Mouse (Mus musculus) myocyte (in vitro differentiated cells): Measurements from ENCODE around the gene Ccdc3. TPM values are rescaled to one million over a fixed set of nuclear protein-coding genes. Genes with fewer than 3 reads are reported as not detected.
"Not testable (repeated sequence)": the region's sequence is repeated elsewhere in the genome, so short reads cannot be mapped to it uniquely, and the experiment has no call there.

Source experiments
- H3K27me3 ChIP-seq: one replicate; pipeline ENCODE4 v1.6.1; 2011; ENCODE audit not compliant: control insufficient read depth, insufficient read depth, insufficient read length
- H3K36me3 ChIP-seq: one replicate; pipeline ENCODE4 v1.6.1; 2011; ENCODE audit not compliant: control insufficient read depth, insufficient read depth
- H3K4me2 ChIP-seq: one replicate; pipeline ENCODE4 v1.6.1; 2011; ENCODE audit warnings: low read depth, control low read depth
- H3K4me3 ChIP-seq: one replicate; pipeline ENCODE4 v1.5.1; 2011; ENCODE audit warnings: mild to moderate bottlenecking, control low read depth, moderate library complexity
- H3K79me2 ChIP-seq: one replicate; pipeline ENCODE4 v1.6.1; 2011; ENCODE audit not compliant: control insufficient read depth, insufficient read depth
- H3ac ChIP-seq: one replicate; pipeline ENCODE4 v1.6.1; 2011; ENCODE audit not compliant: control insufficient read depth, insufficient read length
- CEBPB ChIP-seq: IDR thresholded peaks from 2 replicates; pipeline ENCODE4 v1.6.1; 2011; ENCODE audit warnings: mild to moderate bottlenecking, moderate library complexity; ENCODE audit not compliant: poor library complexity, insufficient read depth, severe bottlenecking
- E2F4 ChIP-seq: IDR thresholded peaks from one replicate; pipeline ENCODE4 v1.6.1; 2011; ENCODE audit warnings: mild to moderate bottlenecking, control low read depth, moderate library complexity; ENCODE audit not compliant: insufficient read depth
- MAX ChIP-seq: IDR thresholded peaks from one replicate; pipeline ENCODE4 v1.6.1; 2011; ENCODE audit warnings: low read depth, mild to moderate bottlenecking, control low read depth
- MYOD1 ChIP-seq, 3 experiments: IDR thresholded peaks; one replicate each; pipeline ENCODE4 v1.6.1; 2011; ENCODE audit warnings: control low read depth in 2 of 3, low read depth in 2 of 3, mild to moderate bottlenecking in 2 of 3, moderate library complexity in 1 of 3; ENCODE audit not compliant: insufficient read length in 2 of 3, control insufficient read depth in 1 of 3
- MYOG ChIP-seq, 3 experiments: IDR thresholded peaks; one replicate each; pipeline ENCODE4 v1.6.1; 2011; ENCODE audit warnings: control low read depth in 2 of 3, low read depth in 2 of 3, mild to moderate bottlenecking in 2 of 3; ENCODE audit not compliant: insufficient read length in 2 of 3, control insufficient read depth in 1 of 3, insufficient read depth in 1 of 3
- POLR2A ChIP-seq: IDR thresholded peaks from one replicate; pipeline ENCODE4 v1.6.1; 2011; ENCODE audit warnings: low read depth, mild to moderate bottlenecking, control low read depth, moderate library complexity; ENCODE audit not compliant: insufficient read length
- POLR2AphosphoS2 ChIP-seq: IDR thresholded peaks from one replicate; pipeline ENCODE4 v1.6.1; 2011; ENCODE audit warnings: low read depth, control low read depth; ENCODE audit not compliant: insufficient read length
- REST ChIP-seq: IDR thresholded peaks from one replicate; pipeline ENCODE4 v1.6.1; 2011; ENCODE audit warnings: mild to moderate bottlenecking, control low read depth, moderate library complexity; ENCODE audit not compliant: insufficient read depth, insufficient read length
- SRF ChIP-seq: IDR thresholded peaks from one replicate; pipeline ENCODE4 v1.6.1; 2011; ENCODE audit warnings: low read depth; ENCODE audit not compliant: control insufficient read depth, insufficient read length
- TCF12 ChIP-seq: IDR thresholded peaks from one replicate; pipeline ENCODE4 v1.6.1; 2011; ENCODE audit warnings: mild to moderate bottlenecking, control low read depth; ENCODE audit not compliant: poor library complexity, insufficient read depth, severe bottlenecking
- TCF3 ChIP-seq: IDR thresholded peaks from one replicate; pipeline ENCODE4 v1.6.1; 2011; ENCODE audit warnings: low read depth, control low read depth; ENCODE audit not compliant: insufficient read length
- USF1 ChIP-seq: IDR thresholded peaks from one replicate; pipeline ENCODE4 v1.6.1; 2011; ENCODE audit warnings: low read depth, mild to moderate bottlenecking, control low read depth, moderate library complexity
- polyA plus RNA-seq: library from polyadenylated mRNA; unstranded; fragments of >200 nt; fragmentation: generic; extraction: Trizol; gene quantifications from one replicate; pipeline ENCODE4 v1.2.1, GENCODE M21; 2012; ENCODE audit warnings: missing spikeins

Gene Ccdc3
- polyA plus RNA-seq, 1 experiment: 0.64 TPM

DNA sequence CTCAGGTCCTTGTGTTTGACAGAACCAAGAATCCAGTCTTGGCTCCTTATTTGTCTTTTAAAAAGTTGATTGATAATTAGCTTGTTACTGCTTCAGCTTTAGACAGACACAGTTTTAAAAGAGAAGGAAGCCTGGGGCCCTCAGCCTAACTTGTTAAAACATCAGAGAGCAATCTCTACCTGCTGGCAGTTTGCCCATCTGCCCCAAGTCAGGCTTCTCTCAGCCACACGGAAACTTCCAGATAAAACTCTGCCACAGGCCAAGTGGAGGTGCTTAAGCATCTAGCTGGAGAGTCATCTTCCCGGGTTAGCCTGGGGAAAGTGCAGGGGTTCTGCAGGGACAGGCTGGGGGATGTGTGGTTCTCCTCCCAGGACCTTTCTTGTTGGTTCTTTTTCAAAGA is 85.0 kb downstream of the Ccdc3 start:
- H3K36me3 ChIP-seq: no peaks in the 10 kb centered on the region
- TF ChIP-seq MYOD1 (IDR thresholded peaks at IDR 0.05; ENCODE audit: control insufficient read depth in 1 of 3, insufficient read length in 2 of 3, low read depth in 2 of 3) (no peak), POLR2A (no peak), USF1 (no peak), CEBPB (no peak), MYOG (IDR thresholded peaks at IDR 0.05; ENCODE audit: control insufficient read depth in 1 of 3, insufficient read depth in 1 of 3, insufficient read length in 2 of 3, low read depth in 2 of 3) (no peak), TCF3 (no peak), POLR2AphosphoS2 (no peak), E2F4 (no peak), MAX (no peak), SRF (no peak), REST (no peak), TCF12 (no peak)
- H3K4me3 ChIP-seq: no peak overlapping the region
- no peak overlapping the region for H3ac ChIP-seq
- H3K4me2 ChIP-seq: no peak overlapping the region
- H3K79me2 ChIP-seq: no peaks in the 10 kb centered on the region
- peaks cover 11% of the 10 kb centered on the region for H3K27me3 ChIP-seq

DNA sequence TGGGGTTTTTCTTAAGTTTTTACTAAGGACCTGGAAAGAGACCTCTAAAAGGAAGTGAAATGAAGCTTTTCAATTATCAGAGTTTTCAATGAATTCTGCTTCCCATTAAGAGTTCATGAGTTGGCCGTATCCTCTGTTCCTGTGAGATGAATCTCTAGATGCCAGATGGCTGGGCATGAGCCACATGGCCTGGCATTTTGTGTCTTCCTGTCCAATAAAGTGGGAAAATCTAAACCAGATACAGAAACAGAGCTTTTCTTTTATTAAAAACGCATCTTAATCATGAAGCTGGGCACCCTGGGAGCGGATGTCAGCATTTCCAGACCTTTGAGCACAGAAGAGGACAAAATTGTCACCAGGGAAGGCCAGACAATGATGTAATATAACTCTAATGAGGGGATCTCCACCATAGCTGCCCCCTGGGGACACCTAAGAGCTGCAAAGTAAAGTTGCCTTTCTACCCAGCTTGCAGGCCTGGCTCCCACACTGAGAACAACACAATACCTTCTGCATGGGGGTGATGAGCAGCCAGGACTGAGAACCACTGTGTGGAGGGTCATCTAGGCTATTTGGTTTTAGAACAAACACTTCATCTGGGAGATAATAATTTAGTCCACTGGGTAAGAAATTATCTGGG is 99.4 kb downstream of the Ccdc3 start:
- no peaks in the 10 kb centered on the region for H3K27me3 ChIP-seq
- H3ac ChIP-seq: no peak overlapping the region
- H3K4me3 ChIP-seq: no peak overlapping the region
- no peaks in the 10 kb centered on the region for H3K36me3 ChIP-seq
- no peaks in the 10 kb centered on the region for H3K79me2 ChIP-seq
- no peak for TF ChIP-seq MAX
- no peak for TF ChIP-seq MYOD1 (IDR thresholded peaks at IDR 0.05; ENCODE audit: control insufficient read depth in 1 of 3, insufficient read length in 2 of 3, low read depth in 2 of 3)
- no peak for TF ChIP-seq POLR2A
- no peak for TF ChIP-seq TCF12
- TF ChIP-seq E2F4: no peak
- TF ChIP-seq TCF3: no peak
- no peak overlapping the region for H3K4me2 ChIP-seq

DNA sequence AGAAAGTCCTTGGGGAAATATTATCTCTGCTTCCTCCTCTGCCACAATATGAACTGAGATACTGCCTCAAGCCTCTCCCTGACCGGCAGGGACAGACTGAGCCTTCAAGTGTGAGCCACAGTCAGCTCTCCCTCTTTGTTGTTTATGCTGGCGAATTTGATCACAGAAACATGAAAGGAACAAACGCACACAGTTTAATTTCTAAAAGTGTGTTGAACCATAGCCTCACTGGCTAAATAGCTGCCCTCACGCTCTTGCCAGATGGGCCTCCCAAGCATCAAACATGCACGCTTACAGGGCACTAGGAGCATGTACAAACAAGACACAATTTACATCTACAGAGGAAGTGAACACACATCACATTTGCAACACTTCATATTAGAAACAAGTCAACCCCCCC is 100.3 kb downstream of the Ccdc3 start:
- Histone ChIP-seq H3ac (no peak overlapping the region), H3K4me3 (no peak overlapping the region), H3K27me3 (no peaks in the 10 kb centered on the region), H3K36me3 (no peaks in the 10 kb centered on the region), H3K79me2 (no peaks in the 10 kb centered on the region), H3K4me2 (no peak overlapping the region)
- TF ChIP-seq E2F4 (no peak), MYOG (IDR thresholded peaks at IDR 0.05; ENCODE audit: control insufficient read depth in 1 of 3, insufficient read depth in 1 of 3, insufficient read length in 2 of 3, low read depth in 2 of 3) (no peak), SRF (no peak), REST (no peak), TCF12 (no peak), POLR2A (no peak), USF1 (no peak), TCF3 (no peak), MYOD1 (IDR thresholded peaks at IDR 0.05; ENCODE audit: control insufficient read depth in 1 of 3, insufficient read length in 2 of 3, low read depth in 2 of 3) (no peak), POLR2AphosphoS2 (no peak), MAX (no peak), CEBPB (no peak)

DNA sequence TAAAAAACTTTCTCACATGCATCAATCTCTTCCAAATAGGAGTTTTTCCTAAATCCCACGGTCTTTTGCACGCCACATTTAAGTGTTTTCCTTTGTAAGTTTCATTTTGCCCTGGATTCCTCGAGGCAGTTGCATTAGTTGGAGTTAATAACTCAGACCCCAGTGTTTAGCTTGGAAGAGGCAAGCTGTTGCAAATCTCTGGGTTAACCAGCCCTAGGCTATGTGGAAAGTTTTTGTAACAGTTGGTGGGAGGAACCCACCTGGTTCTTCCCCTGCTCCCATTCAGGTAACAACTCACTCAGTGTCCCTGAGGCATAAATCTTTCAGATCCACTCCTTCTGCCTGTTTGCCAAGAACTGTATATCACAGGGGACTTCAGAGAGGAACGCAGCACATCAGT is 101.9 kb downstream of the Ccdc3 start:
- TF ChIP-seq TCF12: no peak
- no peak for TF ChIP-seq REST
- TF ChIP-seq MYOD1 (IDR thresholded peaks at IDR 0.05; ENCODE audit: control insufficient read depth in 1 of 3, insufficient read length in 2 of 3, low read depth in 2 of 3): no peak
- no peak for TF ChIP-seq CEBPB
- TF ChIP-seq POLR2AphosphoS2: no peak
- Histone ChIP-seq H3K27me3 (no peaks in the 10 kb centered on the region), H3K36me3 (no peaks in the 10 kb centered on the region), H3K4me2 (no peak overlapping the region), H3K79me2 (no peaks in the 10 kb centered on the region), H3ac (no peak overlapping the region), H3K4me3 (no peak overlapping the region)

DNA sequence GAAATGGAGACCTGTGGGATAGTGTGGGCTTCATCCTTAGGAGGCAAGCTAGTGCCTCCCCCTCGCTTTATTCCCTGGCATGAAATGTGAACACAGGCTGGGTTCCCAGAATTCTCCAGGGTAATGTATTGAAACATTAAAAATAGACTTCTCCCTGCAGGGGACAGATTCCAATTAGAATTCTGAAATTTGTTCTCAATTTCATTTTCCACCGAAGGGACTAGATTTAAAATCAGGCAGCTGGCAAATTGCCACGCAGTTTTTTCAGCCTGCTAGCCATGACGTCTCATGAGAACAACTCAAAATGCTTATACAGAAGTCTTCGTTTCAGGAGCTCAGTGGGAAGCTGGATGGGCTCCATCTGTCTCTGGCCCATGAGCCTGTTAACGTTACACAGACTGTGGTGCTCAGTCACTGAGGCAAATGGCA is 103.9 kb downstream of the Ccdc3 start:
- no peaks in the 10 kb centered on the region for H3K27me3 ChIP-seq
- H3ac ChIP-seq: no peak overlapping the region
- H3K79me2 ChIP-seq: no peaks in the 10 kb centered on the region
- no peak for TF ChIP-seq CEBPB
- no peak for TF ChIP-seq POLR2A
- TF ChIP-seq MYOG (IDR thresholded peaks at IDR 0.05; ENCODE audit: control insufficient read depth in 1 of 3, insufficient read depth in 1 of 3, insufficient read length in 2 of 3, low read depth in 2 of 3): no peak
- no peak for TF ChIP-seq USF1
- TF ChIP-seq TCF12: no peak
- no peak for TF ChIP-seq E2F4
- TF ChIP-seq SRF: no peak
- no peak for TF ChIP-seq REST
- no peak for TF ChIP-seq MAX
- no peak for TF ChIP-seq POLR2AphosphoS2
- TF ChIP-seq MYOD1 (IDR thresholded peaks at IDR 0.05; ENCODE audit: control insufficient read depth in 1 of 3, insufficient read length in 2 of 3, low read depth in 2 of 3): no peak
- TF ChIP-seq TCF3: no peak
- no peak overlapping the region for H3K4me2 ChIP-seq
- no peaks in the 10 kb centered on the region for H3K36me3 ChIP-seq
- no peak overlapping the region for H3K4me3 ChIP-seq

DNA sequence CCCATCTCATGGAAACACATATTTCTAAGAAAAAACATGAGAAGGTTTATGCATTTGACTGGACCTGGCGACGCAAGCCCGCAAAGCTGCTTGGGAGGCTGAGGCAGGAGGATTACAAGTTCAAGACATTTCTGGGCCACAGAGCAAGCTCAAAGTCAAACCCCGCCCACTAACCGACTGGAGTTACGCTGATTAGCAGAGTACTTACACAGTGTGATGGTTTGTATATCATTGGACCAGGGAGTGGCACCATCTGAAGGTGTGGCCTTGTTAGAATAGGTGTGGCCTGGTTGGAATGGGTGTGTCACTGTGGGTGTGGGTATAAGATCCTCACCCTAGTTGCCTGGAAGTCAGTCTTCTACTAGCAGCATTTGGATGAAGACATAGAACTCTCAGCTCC is 111.6 kb downstream of the Ccdc3 start:
- not testable (repeated sequence) for H3K4me3 ChIP-seq

More for the DNA sequence above, 111.6 kb downstream of the Ccdc3 start:
- H3K4me2 ChIP-seq, H3K79me2 ChIP-seq, H3K36me3 ChIP-seq, H3ac ChIP-seq, H3K27me3 ChIP-seq: not testable (repeated sequence)
